Mouse (Mus musculus): ENCODE results near the gene Jam2. TPM values are rescaled to one million over a fixed set of nuclear protein-coding genes. Genes with fewer than 3 reads are reported as not detected.

Gene Jam2
- polyA plus RNA-seq, 1 experiment = 6.1 TPM

DNA sequence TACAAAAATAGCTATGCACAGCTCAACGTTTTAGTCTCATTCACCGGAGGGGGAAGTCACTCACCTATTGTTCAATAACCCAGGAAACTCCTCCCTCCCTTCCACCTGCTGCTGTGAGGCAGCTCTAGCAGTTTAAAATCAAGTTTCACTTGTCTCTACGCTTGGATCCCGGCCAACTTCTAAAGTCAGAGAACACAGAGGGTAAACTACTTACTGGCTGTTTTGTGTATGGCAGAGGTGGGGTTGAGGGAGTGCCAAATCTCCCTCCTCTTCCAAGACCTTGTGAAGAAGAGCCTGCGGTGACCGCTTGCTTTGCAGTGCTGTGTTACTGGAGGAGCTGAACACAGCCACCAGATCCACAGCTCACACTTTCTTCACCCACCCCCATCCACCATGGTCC lies 51.1 kb downstream of the Jam2 start:
- peak; percentile 89 for DNase-seq

GRCm38 (mm10) chr16:84831696-84832095 lies 57.8 kb downstream of the Jam2 start:
- WGBS = 15% methylated on average over 5 of the region's 5 CpGs
- H3K4me3 ChIP-seq (ENCODE audit: insufficient read depth, low read depth, low read length) = no peak overlapping the region
- TF ChIP-seq CTCF (conservative IDR thresholded peaks at IDR 0.05; ENCODE audit: insufficient read depth, insufficient read length, low read depth, low read length) (no peak), POLR2A (IDR thresholded peaks at IDR 0.05; ENCODE audit: low read depth, low read length) (no peak)
- no peaks in the 10 kb centered on the region for H3K27me3 ChIP-seq (replicated peaks; ENCODE audit: control insufficient read depth, insufficient read depth, low read length)
- H3K36me3 ChIP-seq (ENCODE audit: control insufficient read depth, insufficient read depth, low read length) = peaks cover 19% of the 10 kb centered on the region
- DNase-seq = peak; percentile 39
- peaks cover 3% of the 10 kb centered on the region; the same call in 1 of the 2 replicates for H3K4me1 ChIP-seq (ENCODE audit: control insufficient read depth, insufficient read depth, low read length)
- H3K27ac ChIP-seq (ENCODE audit: insufficient read depth, low read depth, low read length) = peak overlapping the region; percentile 11; the same call in 1 of the 2 replicates

More for the DNA sequence above, 51.1 kb downstream of the Jam2 start:
- Histone ChIP-seq H3K4me3 (ENCODE audit: insufficient read depth, low read depth, low read length) (no peak overlapping the region), H3K36me3 (ENCODE audit: control insufficient read depth, insufficient read depth, low read length) (peaks cover 27% of the 10 kb centered on the region), H3K4me1 (ENCODE audit: control insufficient read depth, insufficient read depth, low read length) (peaks cover 5% of the 10 kb centered on the region; the same call in 1 of the 2 replicates), H3K27me3 (replicated peaks; ENCODE audit: control insufficient read depth, insufficient read depth, low read length) (no peaks in the 10 kb centered on the region), H3K27ac (ENCODE audit: insufficient read depth, low read depth, low read length) (0 out of 2 replicates have a peak overlapping the region, but pooled peaks have one; percentile 2)
- WGBS = 25% methylated on average over 6 of the region's 6 CpGs
- no peak for TF ChIP-seq POLR2A (IDR thresholded peaks at IDR 0.05; ENCODE audit: low read depth, low read length)
- no peak for TF ChIP-seq CTCF (conservative IDR thresholded peaks at IDR 0.05; ENCODE audit: insufficient read depth, insufficient read length, low read depth, low read length)

GRCm38 (mm10) chr16:84832736-84833135 lies 58.8 kb downstream of the Jam2 start:
- 70% methylated on average over 5 of the region's 5 CpGs for WGBS
- H3K4me3 ChIP-seq (ENCODE audit: insufficient read depth, low read depth, low read length) = no peak overlapping the region
- peak; percentile 59 for DNase-seq
- peaks cover 3% of the 10 kb centered on the region; the same call in 1 of the 2 replicates for H3K4me1 ChIP-seq (ENCODE audit: control insufficient read depth, insufficient read depth, low read length)
- peaks cover 13% of the 10 kb centered on the region for H3K36me3 ChIP-seq (ENCODE audit: control insufficient read depth, insufficient read depth, low read length)
- no peaks in the 10 kb centered on the region for H3K27me3 ChIP-seq (replicated peaks; ENCODE audit: control insufficient read depth, insufficient read depth, low read length)
- TF ChIP-seq POLR2A (IDR thresholded peaks at IDR 0.05; ENCODE audit: low read depth, low read length) (no peak), CTCF (conservative IDR thresholded peaks at IDR 0.05; ENCODE audit: insufficient read depth, insufficient read length, low read depth, low read length) (no peak)
- H3K27ac ChIP-seq (ENCODE audit: insufficient read depth, low read depth, low read length) = no peak overlapping the region

GRCm38 (mm10) chr16:84834344-84834743 lies 60.4 kb downstream of the Jam2 start:
- DNase-seq = no peak

DNA sequence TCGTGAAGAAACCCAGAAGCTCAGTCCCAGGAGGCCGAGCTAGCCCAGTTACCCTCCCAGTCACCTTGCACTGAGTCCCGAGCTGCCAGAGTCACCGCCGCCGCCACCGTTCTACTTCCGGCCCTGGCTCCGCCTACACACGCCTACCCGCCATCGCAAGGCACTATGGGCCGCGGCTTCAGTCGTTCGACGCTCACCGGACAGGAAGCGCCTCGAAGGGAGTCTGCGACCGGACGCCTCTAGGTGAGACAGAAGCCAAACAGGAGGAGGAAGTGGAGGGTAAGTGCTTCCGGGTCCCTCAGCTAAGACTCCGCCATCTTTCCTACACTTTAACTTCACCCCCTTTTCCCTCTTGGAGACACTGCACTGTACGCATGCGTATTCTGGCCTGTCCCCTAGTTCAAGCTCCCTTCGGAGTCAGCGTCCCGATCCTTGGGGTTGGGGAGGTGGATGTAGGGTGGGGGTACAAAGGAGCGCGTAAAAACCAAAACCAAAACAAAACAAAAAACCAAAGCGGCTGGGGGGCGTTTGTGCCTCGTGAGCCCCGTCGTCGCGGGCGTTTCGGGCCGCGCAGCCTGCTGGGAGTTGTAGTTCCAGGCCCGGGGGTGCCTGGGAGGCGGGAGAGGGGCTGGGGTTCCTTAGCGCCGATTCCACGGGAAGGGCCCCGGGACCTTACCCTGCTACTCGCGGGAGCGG lies 61.0 kb downstream of the Jam2 start, which contains the start of gene Gabpa:
Gabpa (plus strand) TSS at position 181 of the 696 bp plus-strand sequence.
- 0 out of 2 replicates have a peak, but pooled peaks have one; percentile 2 for TF ChIP-seq CTCF (conservative IDR thresholded peaks at IDR 0.05; ENCODE audit: insufficient read depth, insufficient read length, low read depth, low read length)
- TF ChIP-seq POLR2A (IDR thresholded peaks at IDR 0.05; ENCODE audit: low read depth, low read length) = peak; percentile 85
- peaks cover 3% of the 10 kb centered on the region; the same call in 1 of the 2 replicates for H3K4me1 ChIP-seq (ENCODE audit: control insufficient read depth, insufficient read depth, low read length)
- peaks cover 4% of the 10 kb centered on the region for H3K36me3 ChIP-seq (ENCODE audit: control insufficient read depth, insufficient read depth, low read length)
- WGBS = under 1% methylated on average over 52 of the region's 52 CpGs
- DNase-seq = peak; percentile 97
- H3K4me3 ChIP-seq (ENCODE audit: insufficient read depth, low read depth, low read length) = peak within 1 kb of the TSS; percentile 95
- H3K27me3 ChIP-seq (replicated peaks; ENCODE audit: control insufficient read depth, insufficient read depth, low read length) = no peaks in the 10 kb centered on the region
- peak within 1 kb of the TSS; percentile 99 for H3K27ac ChIP-seq (ENCODE audit: insufficient read depth, low read depth, low read length)

More at GRCm38 (mm10) chr16:84834344-84834743, 60.4 kb downstream of the Jam2 start:
- peaks cover 3% of the 10 kb centered on the region; the same call in 1 of the 2 replicates for H3K4me1 ChIP-seq (ENCODE audit: control insufficient read depth, insufficient read depth, low read length)
- WGBS = under 1% methylated on average over 22 of the region's 22 CpGs
- no peaks in the 10 kb centered on the region for H3K27me3 ChIP-seq (replicated peaks; ENCODE audit: control insufficient read depth, insufficient read depth, low read length)
- H3K36me3 ChIP-seq (ENCODE audit: control insufficient read depth, insufficient read depth, low read length) = peaks cover 4% of the 10 kb centered on the region
- H3K4me3 ChIP-seq (ENCODE audit: insufficient read depth, low read depth, low read length) = peak overlapping the region; percentile 95
- TF ChIP-seq CTCF (conservative IDR thresholded peaks at IDR 0.05; ENCODE audit: insufficient read depth, insufficient read length, low read depth, low read length) = no peak
- TF ChIP-seq POLR2A (IDR thresholded peaks at IDR 0.05; ENCODE audit: low read depth, low read length) = no peak
- peak overlapping the region; percentile 99 for H3K27ac ChIP-seq (ENCODE audit: insufficient read depth, low read depth, low read length)

DNA sequence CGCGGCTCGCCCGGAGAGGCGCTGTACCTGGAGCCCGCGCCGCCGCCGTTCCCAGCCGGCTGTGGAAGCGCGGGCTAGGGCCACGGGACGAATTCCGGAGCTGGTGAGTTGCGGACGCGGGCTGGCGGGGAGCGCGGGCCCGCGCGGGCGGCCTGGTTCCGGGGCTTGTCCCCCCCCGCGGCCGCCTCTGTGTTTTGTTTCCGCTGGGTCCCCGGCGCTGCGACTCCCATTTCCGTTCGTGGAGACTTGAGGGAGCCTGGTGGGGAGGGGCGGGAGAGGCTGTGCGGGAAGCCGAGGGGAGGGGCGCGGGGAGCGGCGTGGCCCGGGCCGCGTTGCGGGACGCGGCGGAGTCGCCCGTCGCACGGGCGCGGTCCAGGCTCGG lies 61.5 kb downstream of the Jam2 start, which contains the start of gene Atp5j:
Atp5j (minus strand) TSS at position 185 of the 382 bp plus-strand sequence.
- H3K4me3 ChIP-seq (ENCODE audit: insufficient read depth, low read depth, low read length) = peak within 1 kb of the TSS; percentile 95
- WGBS = 1% methylated on average over 56 of the region's 57 CpGs
- peak within 1 kb of the TSS; percentile 99 for H3K27ac ChIP-seq (ENCODE audit: insufficient read depth, low read depth, low read length)
- H3K4me1 ChIP-seq (ENCODE audit: control insufficient read depth, insufficient read depth, low read length) = peaks cover 3% of the 10 kb centered on the region; the same call in 1 of the 2 replicates
- no peak for TF ChIP-seq POLR2A (IDR thresholded peaks at IDR 0.05; ENCODE audit: low read depth, low read length)
- DNase-seq = peak; percentile 94
- peaks cover 3% of the 10 kb centered on the region; the same call in 1 of the 2 replicates for H3K36me3 ChIP-seq (ENCODE audit: control insufficient read depth, insufficient read depth, low read length)
- H3K27me3 ChIP-seq (replicated peaks; ENCODE audit: control insufficient read depth, insufficient read depth, low read length) = no peaks in the 10 kb centered on the region
